Mouse (Mus musculus): ENCODE data around the gene 2010111I01Rik. TPM values are rescaled to one million over a fixed set of nuclear protein-coding genes. Genes with fewer than 3 reads are reported as not detected.

Gene 2010111I01Rik
- polyA plus RNA-seq, 1 experiment from 2014 or later = 23.5 TPM

GRCm38 (mm10) chr13:63286483-63287102 lies 321.9 kb downstream of the 2010111I01Rik start:
- no peak overlapping the region for H3K4me3 ChIP-seq (ENCODE audit: low read depth, low read length)
- peak; percentile 48; the same call in 1 of the 2 replicates for ATAC-seq
- H3K4me1 ChIP-seq (ENCODE audit: control insufficient read depth, insufficient read depth, low read length) = 0 out of 2 replicates have a peak, but pooled peaks cover 2% of the 10 kb centered on the region
- peaks cover 8% of the 10 kb centered on the region; the same call in 1 of the 2 replicates for H3K36me3 ChIP-seq (ENCODE audit: control insufficient read depth, insufficient read depth, low read length)
- WGBS = 85% methylated on average over 11 of the region's 11 CpGs
- H3K27me3 ChIP-seq (replicated peaks; ENCODE audit: control insufficient read depth, insufficient read depth, low read length) = no peaks in the 10 kb centered on the region
- no peak overlapping the region for H3K4me2 ChIP-seq (ENCODE audit: low read length)
- H3K27ac ChIP-seq (ENCODE audit: low read depth, low read length) = peak overlapping the region; percentile 44; the same call in 1 of the 2 replicates
- no peak overlapping the region for H3K9ac ChIP-seq (ENCODE audit: low read length)
- no peaks in the 10 kb centered on the region for H3K9me3 ChIP-seq (replicated peaks; ENCODE audit: control insufficient read depth, low read length)
- DNase-seq (ENCODE audit: low spot score) = no peak

- no peak overlapping the region for H3K9ac ChIP-seq (ENCODE audit: low read length)
- ATAC-seq (no peak), DNase-seq (ENCODE audit: low spot score) (no peak)
- no peak overlapping the region for H3K4me3 ChIP-seq (ENCODE audit: low read depth, low read length)
- 0 out of 2 replicates have a peak, but pooled peaks cover 8% of the 10 kb centered on the region for H3K36me3 ChIP-seq (ENCODE audit: control insufficient read depth, insufficient read depth, low read length)
- H3K4me2 ChIP-seq (ENCODE audit: low read length) = no peak overlapping the region
- no peaks in the 10 kb centered on the region for H3K27me3 ChIP-seq (replicated peaks; ENCODE audit: control insufficient read depth, insufficient read depth, low read length)
- no peak overlapping the region for H3K27ac ChIP-seq (ENCODE audit: low read depth, low read length)
- no peaks in the 10 kb centered on the region for H3K9me3 ChIP-seq (replicated peaks; ENCODE audit: control insufficient read depth, low read length)
- peaks cover 6% of the 10 kb centered on the region for H3K4me1 ChIP-seq (ENCODE audit: control insufficient read depth, insufficient read depth, low read length)
- 43% methylated on average over 4 of the region's 4 CpGs for WGBS
These were observed 324.5 kb downstream of the 2010111I01Rik start for GRCm38 (mm10) chr13:63289152-63289551.

GRCm38 (mm10) chr13:63289687-63290086 lies 325.0 kb downstream of the 2010111I01Rik start:
- Histone ChIP-seq H3K4me3 (ENCODE audit: low read depth, low read length) (no peak overlapping the region), H3K36me3 (ENCODE audit: control insufficient read depth, insufficient read depth, low read length) (0 out of 2 replicates have a peak, but pooled peaks cover 8% of the 10 kb centered on the region), H3K9me3 (replicated peaks; ENCODE audit: control insufficient read depth, low read length) (no peaks in the 10 kb centered on the region), H3K4me1 (ENCODE audit: control insufficient read depth, insufficient read depth, low read length) (peaks cover 10% of the 10 kb centered on the region), H3K27ac (ENCODE audit: low read depth, low read length) (no peak overlapping the region), H3K4me2 (ENCODE audit: low read length) (no peak overlapping the region), H3K9ac (ENCODE audit: low read length) (no peak overlapping the region), H3K27me3 (replicated peaks; ENCODE audit: control insufficient read depth, insufficient read depth, low read length) (no peaks in the 10 kb centered on the region)
- DNase-seq (ENCODE audit: low spot score) (peak; percentile 44), ATAC-seq (no peak)
- 44% methylated on average over 5 of the region's 5 CpGs for WGBS

GRCm38 (mm10) chr13:63290126-63290525 lies 325.4 kb downstream of the 2010111I01Rik start:
- Histone ChIP-seq H3K4me2 (ENCODE audit: low read length) (no peak overlapping the region), H3K27me3 (replicated peaks; ENCODE audit: control insufficient read depth, insufficient read depth, low read length) (no peaks in the 10 kb centered on the region), H3K9ac (ENCODE audit: low read length) (no peak overlapping the region), H3K4me3 (ENCODE audit: low read depth, low read length) (no peak overlapping the region), H3K27ac (ENCODE audit: low read depth, low read length) (no peak overlapping the region), H3K36me3 (ENCODE audit: control insufficient read depth, insufficient read depth, low read length) (0 out of 2 replicates have a peak, but pooled peaks cover 8% of the 10 kb centered on the region), H3K4me1 (ENCODE audit: control insufficient read depth, insufficient read depth, low read length) (peaks cover 10% of the 10 kb centered on the region), H3K9me3 (replicated peaks; ENCODE audit: control insufficient read depth, low read length) (no peaks in the 10 kb centered on the region)
- DNase-seq (ENCODE audit: low spot score) (no peak), ATAC-seq (no peak)
- 90% methylated on average over 4 of the region's 4 CpGs for WGBS

GRCm38 (mm10) chr13:63291016-63291415 lies 326.3 kb downstream of the 2010111I01Rik start:
- Histone ChIP-seq H3K36me3 (ENCODE audit: control insufficient read depth, insufficient read depth, low read length) (0 out of 2 replicates have a peak, but pooled peaks cover 8% of the 10 kb centered on the region), H3K9me3 (replicated peaks; ENCODE audit: control insufficient read depth, low read length) (no peaks in the 10 kb centered on the region), H3K27me3 (replicated peaks; ENCODE audit: control insufficient read depth, insufficient read depth, low read length) (no peaks in the 10 kb centered on the region), H3K4me1 (ENCODE audit: control insufficient read depth, insufficient read depth, low read length) (peaks cover 10% of the 10 kb centered on the region), H3K27ac (ENCODE audit: low read depth, low read length) (no peak overlapping the region), H3K9ac (ENCODE audit: low read length) (no peak overlapping the region), H3K4me3 (ENCODE audit: low read depth, low read length) (no peak overlapping the region), H3K4me2 (ENCODE audit: low read length) (no peak overlapping the region)
- DNase-seq (ENCODE audit: low spot score) = no peak
- ATAC-seq = no peak
- WGBS = 95% methylated on average over 6 of the region's 6 CpGs

GRCm38 (mm10) chr13:63293647-63294046 lies 329.0 kb downstream of the 2010111I01Rik start:
- 62% methylated on average over 3 of the region's 3 CpGs for WGBS
- ATAC-seq = no peak
- no peak overlapping the region; the same call in 1 of the 2 replicates for H3K27ac ChIP-seq (ENCODE audit: low read depth, low read length)

GRCm38 (mm10) chr13:63294359-63295193 lies 329.9 kb downstream of the 2010111I01Rik start:
- no peak overlapping the region for H3K9ac ChIP-seq (ENCODE audit: low read length)
- no peak overlapping the region for H3K4me3 ChIP-seq (ENCODE audit: low read depth, low read length)
- DNase-seq (ENCODE audit: low spot score) = peak; percentile 48
- peaks cover 19% of the 10 kb centered on the region for H3K36me3 ChIP-seq (ENCODE audit: control insufficient read depth, insufficient read depth, low read length)
- H3K4me1 ChIP-seq (ENCODE audit: control insufficient read depth, insufficient read depth, low read length) = peaks cover 7% of the 10 kb centered on the region
- no peak overlapping the region for H3K27ac ChIP-seq (ENCODE audit: low read depth, low read length)
- WGBS = 22% methylated on average over 15 of the region's 15 CpGs
- H3K27me3 ChIP-seq (replicated peaks; ENCODE audit: control insufficient read depth, insufficient read depth, low read length) = no peaks in the 10 kb centered on the region
- ATAC-seq = peak; percentile 16; the same call in 1 of the 2 replicates
- no peak overlapping the region for H3K4me2 ChIP-seq (ENCODE audit: low read length)
- no peaks in the 10 kb centered on the region for H3K9me3 ChIP-seq (replicated peaks; ENCODE audit: control insufficient read depth, low read length)

More at GRCm38 (mm10) chr13:63293647-63294046, 329.0 kb downstream of the 2010111I01Rik start:
- H3K4me1 ChIP-seq (ENCODE audit: control insufficient read depth, insufficient read depth, low read length) = peaks cover 7% of the 10 kb centered on the region
- peaks cover 13% of the 10 kb centered on the region; the same call in 1 of the 2 replicates for H3K36me3 ChIP-seq (ENCODE audit: control insufficient read depth, insufficient read depth, low read length)
- H3K9me3 ChIP-seq (replicated peaks; ENCODE audit: control insufficient read depth, low read length) = no peaks in the 10 kb centered on the region
- no peak overlapping the region for H3K9ac ChIP-seq (ENCODE audit: low read length)
- no peak for DNase-seq (ENCODE audit: low spot score)
- H3K4me3 ChIP-seq (ENCODE audit: low read depth, low read length) = no peak overlapping the region
- H3K27me3 ChIP-seq (replicated peaks; ENCODE audit: control insufficient read depth, insufficient read depth, low read length) = no peaks in the 10 kb centered on the region
- H3K4me2 ChIP-seq (ENCODE audit: low read length) = no peak overlapping the region

- 84% methylated on average over 11 of the region's 11 CpGs for WGBS
- no peak overlapping the region for H3K9ac ChIP-seq (ENCODE audit: low read length)
These were observed 331.6 kb downstream of the 2010111I01Rik start for GRCm38 (mm10) chr13:63296300-63296699.

More at GRCm38 (mm10) chr13:63296300-63296699, 331.6 kb downstream of the 2010111I01Rik start:
- no peak overlapping the region for H3K27ac ChIP-seq (ENCODE audit: low read depth, low read length)
- peaks cover 7% of the 10 kb centered on the region for H3K4me1 ChIP-seq (ENCODE audit: control insufficient read depth, insufficient read depth, low read length)
- H3K36me3 ChIP-seq (ENCODE audit: control insufficient read depth, insufficient read depth, low read length) = peaks cover 29% of the 10 kb centered on the region
- H3K9me3 ChIP-seq (replicated peaks; ENCODE audit: control insufficient read depth, low read length) = no peaks in the 10 kb centered on the region
- H3K4me2 ChIP-seq (ENCODE audit: low read length) = no peak overlapping the region
- DNase-seq (ENCODE audit: low spot score) (no peak), ATAC-seq (no peak)
- H3K4me3 ChIP-seq (ENCODE audit: low read depth, low read length) = no peak overlapping the region
- H3K27me3 ChIP-seq (replicated peaks; ENCODE audit: control insufficient read depth, insufficient read depth, low read length) = no peaks in the 10 kb centered on the region

All from forebrain, embryonic 14.5 days (tissue).